Comparison of ENCODE assay signal across 23 mouse cellular contexts in genomic region chr13:67857317-67857716, GRCm38 (mm10). TPM values are rescaled to one million over a fixed set of nuclear protein-coding genes. Genes with fewer than 3 reads are reported as not detected.
"Had no signal": no experiment of that assay in that cellular context is flagged by ENCODE, and none has a peak within 500 bp of the region (broad histone marks: within the 10 kb centered on the region; RNA-seq: fewer than 3 reads in every experiment).

No protein-coding gene starts in this region.

- H3K4me1 ChIP-seq: neural tube, embryonic 13.5 days; neural tube, embryonic 15.5 days; stomach, embryonic 15.5 days had no signal

- H3K9ac ChIP-seq: neural tube, embryonic 13.5 days; neural tube, embryonic 15.5 days; stomach, embryonic 15.5 days had no signal

- H3K4me3 ChIP-seq: neural tube, embryonic 13.5 days; neural tube, embryonic 15.5 days; stomach, embryonic 15.5 days had no signal

- H3K9me3 ChIP-seq: neural tube, embryonic 13.5 days; neural tube, embryonic 15.5 days; stomach, embryonic 15.5 days had no signal

- DNase-seq: retina, postnatal 1 day; right cerebral cortex, adult 18-20 months; right cerebral cortex, postnatal 14 days; right cerebral cortex, postnatal 4 days; spleen, adult 18-20 months; thymus, adult 18-20 months; thymus, adult 2 months; thymus, postnatal 14 days; thymus, postnatal 25 days; thymus, postnatal 36 days; thymus, postnatal 4 days had no signal

- H3K36me3 ChIP-seq: neural tube, embryonic 13.5 days; neural tube, embryonic 15.5 days; stomach, embryonic 15.5 days had no signal

- H3K27ac ChIP-seq: neural tube, embryonic 13.5 days; neural tube, embryonic 15.5 days; stomach, embryonic 15.5 days; stomach, postnatal 0 days had no signal

- H3K27me3 ChIP-seq: neural tube, embryonic 13.5 days; neural tube, embryonic 15.5 days; stomach, embryonic 15.5 days had no signal

RNA-seq across cellular contexts. Expression of gene BC048507, which starts 5.8 kb away (rescaled TPM):
- total RNA-seq: neutrophil, adult 5-6 weeks had no signal
- polyA plus RNA-seq: neural tube, embryonic 13.5 days; neural tube, embryonic 14.5 days; neural tube, embryonic 15.5 days; small intestine, adult 2 months; spleen, adult 2 months; stomach, embryonic 14.5 days; stomach, embryonic 16.5 days; stomach, postnatal 0 days; thymus, adult 2 months; thymus, postnatal 0 days; urinary bladder, adult 2 months had no signal

RNA-seq across cellular contexts. Expression of gene Gm10037, which starts 26.4 kb away (rescaled TPM):
- polyA plus RNA-seq: small intestine, adult 2 months had no signal
